Mouse (Mus musculus): Measurements from ENCODE around the gene Ppp1ca.
A peak's percentile ranks its signal among the peaks of the same experiment; 100 is the strongest.

The Ppp1ca gene

DNA sequence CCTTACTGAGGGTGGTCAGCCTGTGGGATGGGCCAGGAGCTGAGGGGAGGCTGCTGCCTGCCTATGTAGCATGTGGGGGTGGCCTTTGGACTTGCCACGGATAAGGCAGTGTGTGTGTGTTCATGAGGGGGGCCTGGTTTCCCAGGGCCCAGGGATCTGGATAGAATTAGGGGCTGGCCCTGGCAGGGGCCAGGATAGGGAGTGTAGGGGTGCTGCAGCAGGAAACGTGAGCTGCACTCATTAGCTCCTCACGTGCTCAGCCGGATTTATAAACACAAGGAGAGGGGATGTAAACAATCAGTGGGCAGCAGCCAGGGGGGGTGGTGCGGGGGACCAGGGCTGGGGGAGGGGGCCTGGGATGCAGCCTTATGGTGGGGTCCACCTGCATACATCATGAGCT lies 25.3 kb downstream of the Ppp1ca start:
- Histone ChIP-seq H3K27me3 (ENCODE audit: insufficient read depth, low read length) (peaks cover 85% of the 10 kb centered on the region), H3K4me3 (replicated peaks; ENCODE audit: low read length) (no peak overlapping the region), H3K4me1 (replicated peaks; ENCODE audit: low read depth, low read length) (peaks cover 59% of the 10 kb centered on the region), H3K9me3 (ENCODE audit: low read length) (no peaks in the 10 kb centered on the region), H3K36me3 (ENCODE audit: insufficient read depth, low read length) (no peaks in the 10 kb centered on the region)
- no peak for TF ChIP-seq CTCF (conservative IDR thresholded peaks at IDR 0.05; ENCODE audit: low read length)
- no peak for TF ChIP-seq NANOG (IDR thresholded peaks at IDR 0.05; ENCODE audit: borderline replicate concordance, low read length)
- no peak for TF ChIP-seq POU5F1 (IDR thresholded peaks at IDR 0.05; ENCODE audit: borderline replicate concordance, low read length)

- Histone ChIP-seq H3K4me3 (replicated peaks; ENCODE audit: low read length) (no peak overlapping the region), H3K27me3 (ENCODE audit: insufficient read depth, low read length) (peaks cover 86% of the 10 kb centered on the region), H3K36me3 (ENCODE audit: insufficient read depth, low read length) (no peaks in the 10 kb centered on the region), H3K9me3 (ENCODE audit: low read length) (no peaks in the 10 kb centered on the region), H3K4me1 (replicated peaks; ENCODE audit: low read depth, low read length) (peaks cover 54% of the 10 kb centered on the region)
- TF ChIP-seq POU5F1 (IDR thresholded peaks at IDR 0.05; ENCODE audit: borderline replicate concordance, low read length) (no peak), NANOG (IDR thresholded peaks at IDR 0.05; ENCODE audit: borderline replicate concordance, low read length) (no peak), CTCF (conservative IDR thresholded peaks at IDR 0.05; ENCODE audit: low read length) (no peak)
Measured at GRCm38 (mm10) chr19:4217855-4218254, 26.0 kb downstream of the Ppp1ca start.

DNA sequence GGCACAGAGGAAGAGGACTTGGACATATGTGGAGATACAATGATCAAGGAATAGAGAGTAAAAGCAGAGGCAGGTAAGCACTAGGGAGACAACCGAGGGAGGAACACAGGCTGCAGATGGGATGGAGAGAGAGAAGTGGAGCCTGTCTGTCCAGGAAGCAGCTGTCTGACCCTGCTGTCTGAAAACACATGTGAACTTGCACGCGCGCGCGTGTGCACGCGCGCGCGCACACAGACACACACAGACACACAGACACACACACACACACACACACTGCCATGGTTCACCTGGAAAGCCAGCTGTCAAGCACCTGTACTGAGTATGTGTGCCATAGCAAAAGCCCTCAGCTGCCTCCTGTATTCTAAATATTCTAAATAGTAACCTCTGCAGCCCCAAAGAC lies 26.4 kb downstream of the Ppp1ca start:
- H3K4me3 ChIP-seq (replicated peaks; ENCODE audit: low read length): no peak overlapping the region
- TF ChIP-seq NANOG (IDR thresholded peaks at IDR 0.05; ENCODE audit: borderline replicate concordance, low read length): no peak
- TF ChIP-seq CTCF (conservative IDR thresholded peaks at IDR 0.05; ENCODE audit: low read length): no peak
- TF ChIP-seq POU5F1 (IDR thresholded peaks at IDR 0.05; ENCODE audit: borderline replicate concordance, low read length): no peak
- no peaks in the 10 kb centered on the region for H3K9me3 ChIP-seq (ENCODE audit: low read length)
- peaks cover 85% of the 10 kb centered on the region for H3K27me3 ChIP-seq (ENCODE audit: insufficient read depth, low read length)
- peaks cover 50% of the 10 kb centered on the region for H3K4me1 ChIP-seq (replicated peaks; ENCODE audit: low read depth, low read length)
- no peaks in the 10 kb centered on the region for H3K36me3 ChIP-seq (ENCODE audit: insufficient read depth, low read length)

GRCm38 (mm10) chr19:4218784-4219183 lies 26.9 kb downstream of the Ppp1ca start:
- Histone ChIP-seq H3K27me3 (ENCODE audit: insufficient read depth, low read length) (peaks cover 80% of the 10 kb centered on the region), H3K36me3 (ENCODE audit: insufficient read depth, low read length) (no peaks in the 10 kb centered on the region), H3K9me3 (ENCODE audit: low read length) (no peaks in the 10 kb centered on the region), H3K4me1 (replicated peaks; ENCODE audit: low read depth, low read length) (peaks cover 45% of the 10 kb centered on the region), H3K4me3 (replicated peaks; ENCODE audit: low read length) (no peak overlapping the region)
- TF ChIP-seq POU5F1 (IDR thresholded peaks at IDR 0.05; ENCODE audit: borderline replicate concordance, low read length): no peak
- TF ChIP-seq CTCF (conservative IDR thresholded peaks at IDR 0.05; ENCODE audit: low read length): no peak
- TF ChIP-seq NANOG (IDR thresholded peaks at IDR 0.05; ENCODE audit: borderline replicate concordance, low read length): no peak

- Histone ChIP-seq H3K4me1 (replicated peaks; ENCODE audit: low read depth, low read length) (peaks cover 41% of the 10 kb centered on the region), H3K36me3 (ENCODE audit: insufficient read depth, low read length) (no peaks in the 10 kb centered on the region), H3K9me3 (ENCODE audit: low read length) (no peaks in the 10 kb centered on the region), H3K4me3 (replicated peaks; ENCODE audit: low read length) (peak overlapping the region; percentile 29; the same call in 1 of the 2 replicates), H3K27me3 (ENCODE audit: insufficient read depth, low read length) (peaks cover 68% of the 10 kb centered on the region)
- no peak for TF ChIP-seq NANOG (IDR thresholded peaks at IDR 0.05; ENCODE audit: borderline replicate concordance, low read length)
- no peak for TF ChIP-seq CTCF (conservative IDR thresholded peaks at IDR 0.05; ENCODE audit: low read length)
- TF ChIP-seq POU5F1 (IDR thresholded peaks at IDR 0.05; ENCODE audit: borderline replicate concordance, low read length): no peak
Measured at GRCm38 (mm10) chr19:4219943-4220342, 28.1 kb downstream of the Ppp1ca start.

DNA sequence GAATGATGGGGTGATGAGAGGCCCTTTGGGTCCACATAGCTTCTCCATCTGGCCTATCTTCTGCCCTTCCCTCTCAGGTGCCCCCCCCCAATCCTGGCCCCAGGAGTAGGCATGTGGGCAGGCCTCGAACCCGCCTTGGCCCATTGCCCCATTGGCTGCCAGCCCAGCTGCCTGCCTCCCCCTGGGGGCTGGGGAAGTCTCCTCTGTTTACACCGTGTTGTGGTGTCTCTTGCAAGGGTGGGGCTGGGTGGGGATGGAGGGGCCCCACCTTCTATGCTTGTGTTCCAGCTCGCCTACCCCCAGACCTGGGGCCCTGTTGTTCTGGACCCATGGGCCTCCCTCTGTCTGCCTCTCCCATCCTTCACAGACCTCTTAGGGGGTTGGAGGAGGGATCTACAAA lies 28.6 kb downstream of the Ppp1ca start:
- peaks cover 65% of the 10 kb centered on the region for H3K27me3 ChIP-seq (ENCODE audit: insufficient read depth, low read length)
- no peaks in the 10 kb centered on the region for H3K9me3 ChIP-seq (ENCODE audit: low read length)
- peak overlapping the region; percentile 29; the same call in 1 of the 2 replicates for H3K4me3 ChIP-seq (replicated peaks; ENCODE audit: low read length)
- TF ChIP-seq POU5F1 (IDR thresholded peaks at IDR 0.05; ENCODE audit: borderline replicate concordance, low read length) (no peak), NANOG (IDR thresholded peaks at IDR 0.05; ENCODE audit: borderline replicate concordance, low read length) (no peak), CTCF (conservative IDR thresholded peaks at IDR 0.05; ENCODE audit: low read length) (no peak)
- peaks cover 40% of the 10 kb centered on the region for H3K4me1 ChIP-seq (replicated peaks; ENCODE audit: low read depth, low read length)
- H3K36me3 ChIP-seq (ENCODE audit: insufficient read depth, low read length): no peaks in the 10 kb centered on the region

- no peak for TF ChIP-seq NANOG (IDR thresholded peaks at IDR 0.05; ENCODE audit: borderline replicate concordance, low read length)
- no peak for TF ChIP-seq CTCF (conservative IDR thresholded peaks at IDR 0.05; ENCODE audit: low read length)
- no peak for TF ChIP-seq POU5F1 (IDR thresholded peaks at IDR 0.05; ENCODE audit: borderline replicate concordance, low read length)
- Histone ChIP-seq H3K27me3 (ENCODE audit: insufficient read depth, low read length) (peaks cover 58% of the 10 kb centered on the region), H3K4me3 (replicated peaks; ENCODE audit: low read length) (no peak overlapping the region), H3K9me3 (ENCODE audit: low read length) (no peaks in the 10 kb centered on the region), H3K4me1 (replicated peaks; ENCODE audit: low read depth, low read length) (peaks cover 34% of the 10 kb centered on the region), H3K36me3 (ENCODE audit: insufficient read depth, low read length) (no peaks in the 10 kb centered on the region)
Measured at GRCm38 (mm10) chr19:4220957-4221743, 29.3 kb downstream of the Ppp1ca start.

GRCm38 (mm10) chr19:4222165-4222564 lies 30.3 kb downstream of the Ppp1ca start:
- Histone ChIP-seq H3K9me3 (ENCODE audit: low read length) (no peaks in the 10 kb centered on the region), H3K36me3 (ENCODE audit: insufficient read depth, low read length) (no peaks in the 10 kb centered on the region), H3K4me1 (replicated peaks; ENCODE audit: low read depth, low read length) (peaks cover 33% of the 10 kb centered on the region), H3K27me3 (ENCODE audit: insufficient read depth, low read length) (peaks cover 51% of the 10 kb centered on the region), H3K4me3 (replicated peaks; ENCODE audit: low read length) (no peak overlapping the region)
- TF ChIP-seq POU5F1 (IDR thresholded peaks at IDR 0.05; ENCODE audit: borderline replicate concordance, low read length) (no peak), NANOG (IDR thresholded peaks at IDR 0.05; ENCODE audit: borderline replicate concordance, low read length) (no peak), CTCF (conservative IDR thresholded peaks at IDR 0.05; ENCODE audit: low read length) (no peak)
